Mouse (Mus musculus) left cerebral cortex, adult 9 months (tissue): ENCODE measurements around the gene Vmn2r81.
"Not testable (repeated sequence)": the region's sequence is repeated elsewhere in the genome, so short reads cannot be mapped to it uniquely, and the experiment has no call there.

Source experiments
- DNase-seq, 2 experiments: peaks; one replicate each; pipeline ENCODE4 v3.0.0; 2022; ENCODE audit warnings: low spot score in 2 of 2

Vmn2r81 gene

GRCm38 (mm10) chr10:79247392-79247791 lies at the start of gene Vmn2r81:
TSS of gene Vmn2r81 (plus strand) at chr10:79247692.
- not testable (repeated sequence) for DNase-seq

DNA sequence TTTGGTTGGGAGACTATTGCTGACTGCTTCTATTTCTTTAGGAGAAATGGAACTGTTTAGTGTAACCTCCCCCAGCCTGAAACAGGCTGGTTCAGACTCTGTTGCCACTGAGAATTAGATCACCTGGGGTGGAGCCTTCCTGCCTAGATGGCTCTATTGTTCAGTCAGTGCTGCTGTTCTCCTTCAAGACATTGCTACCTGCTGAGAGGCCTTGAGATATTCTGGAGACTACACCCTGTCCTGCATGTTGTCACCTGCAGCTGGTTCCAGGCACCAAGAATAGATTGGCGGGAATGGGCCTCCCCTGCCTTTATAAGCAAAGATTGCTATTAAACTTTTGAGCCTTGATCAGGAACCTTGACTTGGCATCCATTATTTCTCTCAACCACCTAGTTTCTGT lies 47.5 kb upstream of the Vmn2r81 start:
- not testable (repeated sequence) for DNase-seq

DNA sequence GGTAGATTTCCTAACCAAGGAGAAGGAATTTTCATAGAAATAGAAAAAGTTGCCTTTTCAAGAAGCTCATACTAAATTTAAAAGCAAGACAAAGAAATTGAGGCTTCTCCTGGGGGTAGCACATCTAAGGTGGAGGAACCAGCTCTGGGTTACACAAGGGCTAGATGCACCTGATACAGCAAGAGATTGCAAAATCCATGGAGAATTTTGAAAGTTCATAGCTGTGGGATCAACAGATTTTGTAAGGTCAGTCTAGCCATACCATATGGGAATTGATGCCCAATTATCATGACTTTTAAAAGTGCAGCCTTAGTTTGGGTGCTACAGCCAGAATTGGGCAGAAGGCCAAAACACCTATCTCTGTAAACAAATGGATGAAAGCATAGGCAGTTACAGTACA lies 27.1 kb upstream of the Vmn2r81 start:
- no peak for DNase-seq

DNA sequence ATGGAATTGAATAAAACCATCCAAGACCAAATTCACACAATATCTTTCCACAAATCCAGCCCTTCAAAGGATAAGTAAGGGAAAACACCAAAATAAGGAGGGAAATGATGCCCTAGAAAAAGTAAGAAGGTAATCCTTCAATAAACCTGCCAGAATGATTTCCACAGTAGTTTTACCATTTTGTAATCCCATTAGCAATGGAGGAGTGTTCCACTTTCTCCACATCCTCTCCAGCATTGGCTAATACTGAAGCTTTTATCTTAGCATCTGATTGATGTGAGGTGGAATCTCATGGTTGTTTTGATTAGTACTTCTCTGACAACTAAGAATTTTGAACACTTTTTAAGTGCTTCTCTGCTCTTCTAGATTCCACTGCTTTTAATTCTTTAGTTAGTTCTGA lies 25.9 kb upstream of the Vmn2r81 start:
- no peak for DNase-seq

GRCm38 (mm10) chr10:79222214-79222613 lies 25.3 kb upstream of the Vmn2r81 start:
- DNase-seq, result no peak

GRCm38 (mm10) chr10:79322033-79322736 lies 74.7 kb downstream of the Vmn2r81 start:
- DNase-seq, result not testable (repeated sequence)

DNA sequence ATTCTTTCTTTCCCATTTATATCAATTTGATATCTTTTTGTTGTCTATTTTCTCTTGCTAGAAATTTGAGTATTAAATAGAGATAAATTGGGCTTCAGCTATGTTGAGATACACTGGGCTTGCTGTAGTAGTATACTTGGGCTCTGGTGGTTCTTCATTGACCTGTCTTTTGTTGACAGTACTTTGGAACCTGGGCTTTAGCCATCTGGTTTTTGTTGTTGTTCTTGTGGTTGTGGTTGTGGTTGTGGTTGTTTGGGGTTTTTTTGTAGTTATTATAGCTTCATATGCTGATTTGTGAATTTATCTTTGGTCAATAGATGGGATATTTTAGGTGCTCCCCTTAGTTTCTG lies 75.2 kb downstream of the Vmn2r81 start:
- no peak for DNase-seq
